Mouse (Mus musculus): Measurements from ENCODE around the gene Col9a3.

Col9a3 gene

DNA sequence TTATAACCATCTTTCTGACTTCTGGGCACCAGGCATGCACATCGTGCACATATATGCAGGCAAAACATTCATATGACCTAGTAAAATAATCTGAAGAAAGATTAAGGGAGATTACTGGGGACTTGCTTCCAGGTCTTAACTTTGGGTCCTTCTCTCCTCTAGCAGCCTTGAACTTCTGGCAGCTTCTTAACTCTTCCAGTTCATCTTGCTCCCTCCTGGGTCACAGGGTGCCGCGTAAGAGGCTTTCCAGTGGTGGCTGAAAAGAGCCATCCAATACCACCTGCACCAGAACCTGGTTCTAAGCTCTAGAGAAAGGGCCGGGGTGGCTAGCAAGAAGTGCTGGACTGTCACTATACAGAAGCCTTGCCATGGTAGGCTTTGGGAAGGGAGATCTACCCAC lies at the start of gene Col9a3:
Gene Col9a3 (plus strand): TSS at position 301 of the 400 bp plus-strand sequence.
- DNase-seq, result no peak

DNA sequence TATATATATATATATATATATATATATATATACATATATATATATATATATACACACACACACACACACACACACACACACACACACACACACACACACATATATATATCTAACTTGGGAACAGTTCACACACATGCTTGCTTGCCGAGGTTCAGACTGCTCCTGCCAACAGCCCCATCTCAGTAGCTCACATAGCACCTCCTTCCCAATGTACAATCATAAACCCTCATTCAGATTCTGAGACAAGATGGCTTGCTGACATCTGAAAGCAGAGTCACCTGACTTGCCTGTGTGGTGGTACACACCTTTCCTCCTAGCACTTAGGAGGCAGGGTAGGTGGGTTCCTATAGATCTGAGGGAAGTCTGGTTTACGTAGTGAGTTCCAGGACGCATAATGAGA lies 45.2 kb upstream of the Col9a3 start:
- no peak for DNase-seq

DNA sequence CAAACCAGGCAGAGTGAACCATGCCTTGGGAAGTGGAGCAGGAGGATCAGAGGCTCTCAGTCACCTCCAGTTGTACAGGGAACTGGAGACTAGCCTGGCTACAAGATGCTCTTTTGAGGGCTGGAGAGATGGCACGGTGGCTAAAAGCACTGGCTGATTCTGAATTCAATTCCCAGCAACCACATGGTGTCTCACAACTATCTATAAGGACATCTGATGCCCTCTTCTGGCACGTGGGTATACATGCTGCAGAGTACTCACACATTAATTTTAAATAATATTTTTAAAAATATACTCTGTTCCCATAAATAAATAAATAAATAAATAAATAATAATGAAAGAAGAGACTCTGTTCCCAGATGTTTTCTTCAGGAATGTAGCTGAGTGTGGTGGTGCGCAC lies 42.4 kb upstream of the Col9a3 start:
- no peak for DNase-seq

DNA sequence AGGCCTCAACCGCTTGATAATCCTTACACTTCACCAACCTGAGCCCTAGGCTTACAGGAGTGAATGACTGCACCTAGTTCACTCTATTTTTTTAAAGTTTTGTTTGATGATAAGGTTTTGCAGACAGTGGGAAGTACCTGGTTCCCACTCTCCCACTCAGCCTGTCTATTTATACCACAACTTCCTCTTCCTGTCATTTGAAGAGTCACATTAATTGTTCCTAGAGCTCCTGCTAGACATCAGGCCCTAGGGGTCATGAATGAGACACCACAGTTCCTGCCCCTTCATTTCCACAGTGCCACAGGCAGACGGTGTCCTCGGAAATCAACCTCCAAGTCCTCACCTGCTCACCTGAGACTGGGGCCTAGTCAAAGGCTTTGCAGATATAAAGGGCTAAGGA lies 41.1 kb upstream of the Col9a3 start:
- no peak for DNase-seq

DNA sequence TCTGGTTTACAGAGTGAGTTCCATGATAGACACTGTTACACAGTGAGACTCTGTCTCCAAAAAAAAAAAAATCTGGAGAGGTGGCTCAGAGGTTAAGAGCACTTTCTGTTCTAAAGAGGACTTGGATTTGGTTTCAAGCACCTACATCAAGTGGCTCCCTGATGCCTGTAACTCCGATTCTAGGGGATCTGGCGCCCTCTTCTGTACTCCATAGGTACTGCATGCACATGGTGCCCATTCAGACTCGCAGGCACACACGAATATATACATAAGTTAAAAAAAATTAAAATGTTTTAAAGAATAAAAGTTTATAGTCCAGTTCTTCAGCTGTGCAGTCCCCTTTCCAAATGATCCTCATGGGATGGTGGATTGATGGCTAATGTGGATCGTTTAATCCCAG lies 37.3 kb upstream of the Col9a3 start:
- peak in 1 of 2 experiments; percentile 43 for DNase-seq

DNA sequence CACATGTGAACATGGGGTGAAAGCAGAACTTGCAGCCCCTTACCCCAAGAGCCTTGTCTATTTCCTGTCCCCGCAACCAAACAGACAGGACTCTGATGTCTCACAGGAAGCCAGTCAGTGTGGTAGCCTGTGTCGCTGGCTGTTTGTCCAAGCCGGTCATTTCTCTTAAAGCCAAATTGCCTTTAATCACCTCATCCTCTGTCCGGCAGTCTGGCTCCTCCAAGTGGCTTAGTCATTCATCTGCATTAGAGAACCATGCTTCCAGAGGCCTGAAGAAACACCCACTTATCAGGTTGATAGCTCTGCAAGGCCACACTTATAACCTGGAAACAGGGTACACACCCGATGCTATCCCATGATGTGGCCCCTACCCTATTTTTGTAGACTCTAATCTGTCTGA lies 35.4 kb upstream of the Col9a3 start:
- DNase-seq, result no peak

DNA sequence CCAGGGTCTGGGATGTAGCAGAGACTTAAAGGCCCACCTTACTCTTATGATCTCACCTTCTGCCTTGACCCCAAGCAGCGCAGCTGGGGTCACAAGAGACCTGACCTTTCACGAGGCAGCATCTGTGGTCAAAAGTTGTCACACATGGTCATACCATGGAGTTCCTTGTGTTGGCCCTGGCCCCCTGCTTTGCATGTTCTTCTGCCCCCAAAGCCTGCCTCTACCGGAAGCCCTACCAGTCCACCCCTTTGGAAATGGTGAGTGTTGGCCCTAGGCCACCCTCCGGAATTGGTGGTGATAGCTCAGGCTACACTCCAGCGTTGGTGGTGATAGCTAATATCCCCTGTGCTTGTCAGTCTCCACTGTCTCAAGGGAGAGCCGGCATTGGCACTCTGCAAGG lies 34.3 kb upstream of the Col9a3 start:
- DNase-seq, result no peak

DNA sequence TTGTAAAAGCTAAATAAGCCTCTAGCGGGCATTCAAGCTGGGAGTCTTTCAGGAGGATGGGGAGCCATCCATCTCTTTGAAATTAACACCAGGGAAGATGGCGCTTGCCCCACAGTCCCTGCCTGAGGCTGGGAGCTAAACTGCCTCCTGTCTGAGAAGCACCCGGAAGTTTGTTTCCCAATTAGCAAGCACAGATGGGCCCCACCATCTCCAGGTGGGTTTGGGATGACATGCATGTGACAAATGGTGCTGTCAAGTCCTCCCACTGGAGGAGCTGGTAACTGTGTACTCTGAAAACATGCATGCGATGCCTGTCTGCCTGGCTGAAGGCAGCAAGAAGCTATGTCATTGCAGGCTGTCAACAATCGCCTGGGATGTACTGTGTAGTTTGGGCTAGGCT lies 33.7 kb upstream of the Col9a3 start:
- DNase-seq, result no peak

DNA sequence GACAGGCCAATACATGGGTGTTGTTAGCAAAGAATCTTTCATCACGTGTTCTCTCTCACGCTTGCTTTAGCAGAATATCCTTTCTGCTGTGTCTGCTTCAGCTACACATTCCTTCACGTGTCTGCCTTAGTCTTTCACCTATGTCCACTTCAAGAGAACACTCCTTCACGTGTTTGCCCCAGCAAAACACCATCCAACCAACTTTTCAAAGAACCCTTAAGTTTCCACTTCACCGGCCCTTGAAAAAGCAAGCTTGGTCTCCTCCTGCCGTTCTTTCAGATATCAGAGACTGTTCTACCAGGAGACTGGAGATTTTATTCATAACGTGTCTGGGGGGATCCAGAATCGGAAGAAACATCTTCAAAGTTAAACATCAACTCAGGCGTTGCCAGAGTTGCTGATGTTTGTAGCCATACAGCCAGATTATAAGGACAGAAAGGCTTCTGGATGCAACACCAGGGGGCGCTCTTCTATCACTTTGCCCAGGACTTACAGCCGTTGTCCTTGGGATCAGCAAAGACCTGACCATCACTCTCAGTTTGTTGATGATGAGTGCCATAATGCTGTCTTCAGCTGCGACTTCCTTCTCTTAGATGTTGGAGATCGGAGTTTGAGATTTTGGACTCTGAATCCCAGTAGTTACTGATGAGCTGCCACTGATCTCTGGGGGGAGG lies 31.2 kb upstream of the Col9a3 start:
- DNase-seq, result peak; percentile 56 to 83

DNA sequence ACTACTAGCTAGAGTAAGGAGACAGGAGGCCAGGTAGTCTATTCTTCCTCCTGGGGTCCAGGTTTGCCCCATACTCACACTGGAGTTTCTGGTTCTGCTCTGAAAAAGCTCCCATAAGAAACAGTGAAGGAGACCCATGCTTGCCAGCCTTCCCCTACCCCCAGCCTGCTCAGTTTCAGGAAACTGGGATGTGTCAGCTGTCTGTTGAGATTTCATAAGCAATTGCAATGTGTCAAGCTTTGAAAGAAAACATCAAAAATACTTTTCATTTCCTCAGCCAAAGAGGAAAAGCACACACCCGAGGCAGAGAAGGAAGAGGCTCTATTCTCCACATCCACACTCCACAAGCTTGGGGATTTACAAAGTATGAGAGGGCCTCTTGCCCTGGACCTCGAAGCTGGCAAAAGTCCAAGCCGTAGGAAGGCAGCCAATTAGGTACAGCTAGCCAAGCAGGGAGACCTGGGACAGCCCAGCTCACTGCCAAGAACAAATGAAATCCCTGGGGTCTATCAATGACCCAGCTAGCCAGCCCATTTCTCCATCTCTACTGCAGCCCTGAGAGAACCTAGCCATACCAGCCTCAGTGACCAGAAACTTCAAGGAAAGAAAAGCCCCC lies 28.5 kb upstream of the Col9a3 start:
- peak; percentile 69 to 80 for DNase-seq

DNA sequence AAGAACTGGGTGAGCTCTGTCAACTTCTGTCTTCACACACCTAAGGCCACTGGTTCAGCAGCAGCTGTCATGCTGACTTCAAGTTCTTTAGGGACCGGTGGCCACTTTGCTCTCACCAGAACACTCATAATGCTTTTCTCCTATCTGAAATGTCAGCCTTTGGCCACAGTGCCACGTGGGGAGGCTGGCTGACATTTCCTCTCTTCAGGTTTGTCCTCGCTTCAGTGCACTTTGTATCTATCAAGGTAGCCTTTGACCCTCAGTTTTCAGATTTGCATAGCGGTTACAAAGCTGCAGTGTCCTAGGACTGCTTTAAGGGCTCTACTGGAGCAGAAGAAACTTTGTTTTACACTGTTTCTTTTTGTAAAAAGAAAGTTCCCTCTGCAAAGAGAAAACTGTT lies 21.1 kb upstream of the Col9a3 start:
- peak; percentile 13 to 35 for DNase-seq

DNA sequence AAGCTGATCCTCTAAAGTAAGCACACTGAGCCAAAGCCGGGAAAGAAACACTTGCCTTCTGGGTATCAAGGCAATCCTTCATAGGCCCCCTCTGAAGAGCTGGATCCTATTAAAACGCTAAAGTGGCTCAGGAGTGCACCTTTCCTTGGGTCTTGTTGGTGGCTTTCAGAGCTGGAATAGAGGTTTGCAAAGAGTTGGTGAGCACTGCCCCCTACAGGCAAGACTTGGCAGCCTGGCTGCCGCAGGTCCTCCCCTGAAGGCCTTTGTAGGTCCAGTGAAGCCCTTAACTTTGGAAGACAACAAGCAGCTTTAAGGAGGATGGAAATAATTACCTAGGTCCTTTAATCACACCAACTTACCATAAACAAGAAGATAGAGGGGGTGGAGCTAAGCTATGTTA lies 18.9 kb upstream of the Col9a3 start:
- DNase-seq, result peak; percentile 61 to 87

DNA sequence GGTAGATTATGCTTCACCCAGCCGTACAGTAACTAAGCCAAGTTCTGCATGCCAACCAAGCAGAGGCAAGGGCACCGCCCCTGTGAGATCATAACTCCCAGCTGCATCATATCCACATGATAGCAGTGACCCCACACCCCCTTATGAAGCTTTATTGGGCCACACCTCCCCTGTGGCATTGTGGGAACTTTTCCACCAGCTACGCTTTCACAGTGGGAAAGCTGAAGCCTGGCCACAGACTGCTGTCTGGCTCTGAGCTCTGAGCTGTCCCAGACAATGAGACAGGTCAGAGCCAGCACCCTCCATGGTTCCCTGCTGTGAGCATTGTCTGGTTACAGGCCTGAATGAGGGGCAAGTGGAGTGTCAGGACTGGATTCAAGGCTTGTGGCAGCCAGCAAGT lies 16.6 kb upstream of the Col9a3 start, which contains the start of gene Mrgbp:
Gene Mrgbp (plus strand): TSS at position 303 of the 400 bp plus-strand sequence.
- DNase-seq, result no peak

DNA sequence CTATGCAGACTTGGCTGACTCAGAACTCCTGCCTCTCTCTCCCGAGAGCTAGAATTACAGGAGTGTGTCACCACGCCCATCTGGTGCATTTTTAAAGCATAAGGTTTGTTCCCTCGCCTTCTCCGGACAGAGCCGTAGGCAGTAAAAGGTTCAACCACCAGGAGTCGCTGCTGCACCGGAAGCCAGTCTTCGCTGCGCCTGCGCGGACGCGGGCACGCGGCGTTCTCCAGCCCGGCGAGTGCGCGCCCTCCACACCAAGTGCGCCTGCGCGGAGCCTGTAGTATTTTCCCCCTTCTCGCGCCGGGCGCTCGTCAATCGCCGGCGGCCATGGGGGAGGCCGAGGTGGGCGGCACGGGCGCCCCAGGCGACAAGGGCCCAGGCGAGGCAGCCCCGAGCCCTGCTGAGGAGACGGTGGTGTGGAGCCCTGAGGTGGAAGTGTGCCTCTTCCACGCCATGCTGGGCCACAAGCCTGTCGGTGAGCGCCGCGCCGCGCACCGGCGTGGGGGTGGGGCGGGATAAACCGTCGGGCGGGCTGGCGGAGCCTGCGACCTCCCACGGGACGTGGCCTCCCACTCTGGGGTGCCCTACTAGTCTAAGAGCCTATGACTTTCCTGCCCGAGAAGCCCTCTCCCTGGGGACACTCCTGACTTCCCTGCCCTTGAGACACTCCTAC lies 15.0 kb upstream of the Col9a3 start:
- peak; percentile 95 to 99 for DNase-seq

DNA sequence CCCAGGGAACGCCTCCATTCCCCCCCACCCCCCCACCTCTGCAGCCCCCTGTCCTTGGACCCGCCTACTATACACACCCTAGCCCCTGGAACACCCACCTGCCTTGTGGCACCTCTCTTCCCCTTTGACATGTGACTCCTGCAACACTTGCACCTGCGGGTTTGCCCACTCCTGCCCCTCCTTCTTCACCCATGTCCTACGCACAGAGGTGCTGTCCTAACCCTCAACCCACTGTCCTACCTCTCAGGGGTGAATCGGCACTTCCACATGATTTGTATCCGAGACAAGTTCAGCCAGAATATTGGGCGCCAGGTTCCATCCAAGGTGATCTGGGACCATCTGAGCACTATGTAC lies 14.5 kb upstream of the Col9a3 start:
- peak; percentile 11 to 30 for DNase-seq

DNA sequence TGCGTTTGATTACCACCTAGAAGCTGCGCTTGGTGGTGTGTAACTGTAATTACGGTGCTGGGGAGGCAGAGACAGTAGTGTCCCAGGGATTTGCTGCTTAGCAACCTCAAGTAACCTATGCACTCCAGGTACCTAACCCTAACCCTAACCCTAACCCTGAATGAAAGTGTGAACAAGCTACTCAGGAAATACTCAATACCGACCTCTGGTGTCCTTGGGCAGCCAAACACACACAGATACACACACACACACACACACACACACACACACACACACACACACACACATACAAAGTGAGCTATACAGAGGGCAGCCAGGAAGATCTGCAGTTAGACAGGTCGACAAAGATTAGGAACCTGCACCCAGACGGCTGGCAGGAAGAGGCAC lies 8.9 kb upstream of the Col9a3 start:
- DNase-seq, result no peak

DNA sequence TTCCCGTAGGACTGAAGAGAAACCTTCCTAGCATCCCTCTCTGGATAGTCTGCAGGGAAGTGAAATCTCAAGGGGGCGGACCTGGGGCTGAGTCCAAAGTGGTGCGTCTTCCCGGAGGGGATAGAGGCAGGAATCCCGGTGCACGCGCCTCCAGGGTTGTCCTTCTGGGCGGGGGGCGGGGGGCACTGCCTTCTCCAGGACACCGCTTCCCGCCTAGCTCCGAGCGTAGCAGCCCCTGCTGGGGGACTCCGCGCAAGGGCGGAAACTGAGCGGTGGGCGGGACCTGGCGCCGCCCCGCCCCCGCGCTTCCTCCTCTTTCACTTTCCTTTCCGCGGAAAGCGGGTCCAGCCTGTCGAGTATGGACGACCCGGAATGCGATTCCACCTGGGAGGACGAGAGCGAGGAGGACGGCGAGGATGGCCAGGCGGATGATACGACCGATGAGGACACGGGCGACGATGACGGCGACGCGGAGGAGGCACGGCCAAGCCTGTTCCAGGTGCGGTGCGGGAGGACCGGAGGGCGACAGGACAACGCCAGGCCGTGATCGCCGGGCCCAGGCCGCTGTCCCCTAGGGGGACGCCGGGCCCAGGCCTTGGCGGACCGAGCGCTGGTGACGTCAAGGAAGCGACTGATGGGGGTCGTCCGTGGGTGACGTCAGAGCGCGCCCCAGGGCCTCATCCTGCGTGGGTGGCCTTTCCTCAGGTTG lies 8.3 kb upstream of the Col9a3 start, which contains the start of gene Ogfr:
Gene Ogfr (plus strand): TSS at position 123 of the 709 bp plus-strand sequence.
- peak; percentile 79 to 90 for DNase-seq

DNA sequence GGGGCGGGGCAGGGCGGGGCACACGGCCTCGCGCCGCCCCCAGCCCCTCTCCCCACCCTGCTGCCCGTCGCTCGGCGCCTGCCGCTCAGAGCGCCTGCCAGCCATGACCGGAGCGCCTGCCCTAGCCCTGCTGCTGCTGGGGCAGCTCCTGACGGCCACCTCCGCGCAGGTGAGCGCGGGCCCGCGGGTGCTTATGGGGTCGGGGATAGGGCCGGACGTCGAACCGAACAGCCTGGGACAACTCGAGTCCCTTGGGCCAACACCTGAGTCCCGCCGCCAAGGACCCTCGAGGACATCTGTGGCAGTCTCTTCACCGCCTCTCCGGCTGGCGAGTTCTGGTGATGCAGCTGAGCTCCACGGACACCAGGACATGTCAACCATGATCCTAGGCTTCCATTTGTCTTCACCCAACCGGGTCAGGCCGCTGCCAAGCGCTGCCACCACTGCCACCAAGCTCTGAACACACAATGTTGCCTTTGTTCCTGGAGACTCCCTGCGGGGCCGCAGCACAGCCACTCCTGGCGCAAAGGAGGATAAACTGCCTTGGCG lies 641 bp downstream of the Col9a3 start:
- no peak for DNase-seq

DNA sequence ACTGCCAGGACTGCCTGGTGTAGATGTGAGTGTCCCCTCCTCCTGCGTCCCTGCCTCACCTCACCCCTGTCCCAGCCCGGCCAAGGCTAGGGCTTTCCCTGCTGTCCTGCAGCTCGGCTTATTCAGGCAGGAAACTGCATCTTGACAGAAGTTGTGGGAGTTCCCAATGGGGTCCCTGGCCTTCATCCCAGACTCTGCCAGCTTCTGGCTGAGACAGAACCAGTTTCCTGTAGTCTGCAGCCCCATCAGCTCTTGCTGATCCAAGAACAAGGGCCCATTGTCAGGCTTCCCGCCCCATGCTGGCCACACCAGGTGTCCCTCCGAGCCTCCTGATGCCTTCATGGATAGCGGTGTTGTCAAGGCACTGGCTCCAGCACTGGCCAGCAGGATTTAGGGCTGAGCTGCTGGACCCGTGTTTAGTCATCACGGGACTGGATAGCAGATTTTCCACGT lies 3.0 kb downstream of the Col9a3 start:
- peak in 1 of 2 experiments; percentile 19 for DNase-seq

DNA sequence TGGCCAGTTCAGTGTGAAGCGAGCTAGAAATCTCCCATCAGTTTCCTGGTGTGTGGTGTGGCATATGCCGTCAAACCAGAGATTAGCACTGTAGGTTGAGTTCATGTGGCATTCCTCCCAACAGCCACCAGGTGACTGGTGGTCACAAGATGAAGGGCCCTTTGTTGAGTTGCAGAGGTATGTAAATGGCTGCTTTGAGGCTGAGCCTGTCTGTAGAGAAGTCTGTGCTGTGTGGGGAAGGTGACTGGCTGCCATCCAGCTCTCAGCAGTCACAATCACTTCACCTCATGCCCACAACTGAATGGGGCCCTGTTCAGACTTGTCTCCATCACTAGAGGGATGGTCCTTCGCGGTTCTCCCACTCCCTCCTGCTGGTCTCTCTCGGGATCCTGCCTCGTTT lies 7.2 kb downstream of the Col9a3 start:
- DNase-seq, result no peak

DNA sequence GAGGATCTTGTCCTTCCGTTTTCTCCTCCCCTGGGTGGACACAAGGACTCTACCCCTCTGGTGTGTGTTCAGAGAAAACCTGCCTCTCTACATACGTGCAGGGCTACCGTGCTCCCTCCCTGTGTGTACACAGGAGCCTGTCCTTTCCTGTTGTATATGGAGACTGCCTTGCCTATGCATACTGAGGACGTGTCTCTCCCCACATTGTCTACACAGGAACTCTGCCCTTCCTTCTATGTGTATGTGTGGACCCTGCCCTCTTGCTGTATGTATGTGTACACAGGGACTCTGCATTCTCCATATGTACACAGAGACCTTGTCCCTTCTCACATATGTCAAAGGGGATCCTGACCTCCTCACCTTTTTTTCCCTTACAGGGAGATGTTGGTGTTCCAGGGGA lies 12.7 kb downstream of the Col9a3 start:
- DNase-seq, result no peak

DNA sequence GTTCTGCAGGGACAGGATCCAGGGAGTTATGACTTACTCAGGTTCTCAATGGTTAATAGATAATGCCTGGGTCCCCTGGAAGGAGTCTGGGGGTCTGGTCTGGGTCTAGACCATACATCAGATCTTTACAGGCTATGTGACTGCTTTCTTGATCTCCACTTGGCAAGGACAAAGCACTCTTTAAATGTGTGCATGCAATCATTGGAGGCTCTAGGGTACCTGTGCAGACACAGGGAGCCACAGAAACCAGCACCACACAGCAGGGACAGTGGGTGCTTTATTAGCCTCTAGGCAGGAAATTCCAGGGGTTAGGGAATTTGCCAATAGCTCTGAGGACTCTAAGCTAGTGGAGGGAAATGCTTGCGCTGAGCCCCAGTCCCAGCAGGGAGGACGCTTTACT lies 14.3 kb downstream of the Col9a3 start:
- DNase-seq, result no peak
